9 mouse cellular contexts compared by ENCODE assay signal in the genomic region with DNA sequence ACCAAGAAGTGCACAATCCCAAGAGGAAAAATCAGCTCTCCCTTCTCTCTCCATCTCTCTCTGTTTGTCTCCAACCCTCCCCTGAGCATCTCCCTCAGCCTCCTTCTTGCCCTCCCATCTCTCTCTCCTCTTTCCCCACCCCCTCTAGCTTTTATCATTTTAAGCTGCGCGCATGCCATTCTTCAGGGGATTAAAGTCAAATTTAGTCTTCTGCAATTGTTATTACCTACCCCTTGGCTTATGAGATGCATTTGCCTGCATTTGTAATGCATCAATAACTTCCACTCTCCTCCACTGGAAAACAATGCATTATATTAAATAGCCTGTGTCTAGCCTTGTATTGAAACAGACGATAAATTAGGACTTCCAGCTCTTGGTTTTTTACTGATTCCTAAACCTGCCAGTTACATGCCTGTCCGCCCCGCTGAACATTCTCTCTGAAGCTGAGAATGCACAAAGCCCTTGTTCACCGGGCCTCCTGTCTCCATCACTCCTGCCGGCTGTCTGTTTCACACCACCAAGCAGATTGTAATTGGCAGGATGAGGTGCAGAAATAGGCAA.
A peak's percentile ranks its signal among the peaks of the same experiment; 100 is the strongest.
DNase-seq lines count a peak whose midpoint lies in the region; ATAC-seq and TF ChIP-seq lines count a peak whose summit lies in the region.
"Had no signal": no experiment of that assay in that cellular context is flagged by ENCODE, and none has a peak within 500 bp of the region (broad histone marks: within the 10 kb centered on the region; RNA-seq: fewer than 3 reads in every experiment).

No protein-coding gene starts in this region.

- no peak for TF ChIP-seq POLR2A in cortical plate, adult 2 months (IDR thresholded peaks at IDR 0.05; ENCODE audit: extremely low read depth, insufficient read depth, low read length)

- H3K9ac ChIP-seq in hindbrain, postnatal 0 days (replicated peaks; ENCODE audit: low read length): no peak overlapping the region
- H3K9ac ChIP-seq in neural tube, embryonic 14.5 days (replicated peaks; ENCODE audit: low read depth, low read length): 0 out of 2 replicates have a peak overlapping the region, but pooled peaks have one; percentile 22

- DNase-seq in frontal cortex, postnatal 10 days (ENCODE audit: low spot score in 2 of 2): no peak
- DNase-seq in hindbrain, postnatal 0 days (ENCODE audit: low spot score): peak; percentile 75
- no peak for DNase-seq in urinary bladder, postnatal 25 days (ENCODE audit: low spot score)
- DNase-seq in urinary bladder, postnatal 10 days (ENCODE audit: low spot score): no peak

- no peak for TF ChIP-seq CTCF in cortical plate, adult 2 months (IDR thresholded peaks at IDR 0.05; ENCODE audit: extremely low read depth, insufficient read depth, low read length)
- TF ChIP-seq CTCF in hindbrain, postnatal 0 days (IDR thresholded peaks at IDR 0.05; ENCODE audit: low read depth): no peak

- H3K9me3 ChIP-seq in hindbrain, postnatal 0 days (ENCODE audit: low read length): no peaks in the 10 kb centered on the region
- no peaks in the 10 kb centered on the region for H3K9me3 ChIP-seq in neural tube, embryonic 14.5 days (ENCODE audit: control insufficient read depth, low read length)

- H3K27ac ChIP-seq in cortical plate, adult 2 months (ENCODE audit: insufficient read depth, low read length): peak overlapping the region; percentile 68
- peak overlapping the region; percentile 78 for H3K27ac ChIP-seq in hindbrain, postnatal 0 days
- H3K27ac ChIP-seq in neural tube, embryonic 14.5 days (ENCODE audit: low read depth, low read length): peak overlapping the region; percentile 84

- no peaks in the 10 kb centered on the region for H3K27me3 ChIP-seq in hindbrain, postnatal 0 days (ENCODE audit: insufficient read depth, low read length)
- H3K27me3 ChIP-seq in neural tube, embryonic 14.5 days (ENCODE audit: control insufficient read depth, insufficient read depth, low read length): no peaks in the 10 kb centered on the region

- peaks cover 12% of the 10 kb centered on the region for H3K4me1 ChIP-seq in cortical plate, adult 2 months (ENCODE audit: control insufficient read depth, insufficient read depth, low read length)
- peaks cover 7% of the 10 kb centered on the region; the same call in 1 of the 2 replicates for H3K4me1 ChIP-seq in hindbrain, postnatal 0 days (ENCODE audit: insufficient read depth, low read length)
- peaks cover 16% of the 10 kb centered on the region for H3K4me1 ChIP-seq in neural tube, embryonic 14.5 days (ENCODE audit: control insufficient read depth, insufficient read depth, low read length)

- H3K4me2 ChIP-seq in hindbrain, postnatal 0 days (ENCODE audit: low read depth, low read length): no peak overlapping the region
- H3K4me2 ChIP-seq in neural tube, embryonic 14.5 days (ENCODE audit: low read depth, low read length): no peak overlapping the region

- no peaks in the 10 kb centered on the region for H3K36me3 ChIP-seq in hindbrain, postnatal 0 days (ENCODE audit: insufficient read depth, low read length)
- no peaks in the 10 kb centered on the region for H3K36me3 ChIP-seq in neural tube, embryonic 14.5 days (ENCODE audit: control insufficient read depth, insufficient read depth, low read length)

- WGBS in hindbrain, postnatal 0 days: 17% methylated on average over 7 of the region's 7 CpGs
- WGBS in neural tube, embryonic 14.5 days: 14% methylated on average over 7 of the region's 7 CpGs

- H3K4me3 ChIP-seq in cortical plate, adult 2 months (ENCODE audit: insufficient read depth, low read length): no peak overlapping the region
- no peak overlapping the region for H3K4me3 ChIP-seq in hindbrain, postnatal 0 days (ENCODE audit: low read length)
- no peak overlapping the region for H3K4me3 ChIP-seq in neural tube, embryonic 14.5 days (ENCODE audit: low read depth, low read length)

- peak; percentile 20; the same call in 1 of the 2 replicates for ATAC-seq in frontal cortex, adult (ENCODE audit: low TSS enrichment)
- peak; percentile 78 for ATAC-seq in hindbrain, postnatal 0 days
- peak; percentile 77 for ATAC-seq in neural tube, embryonic 14.5 days (ENCODE audit: low read depth)
- ATAC-seq in monocyte, adult 5-6 weeks (replicated peaks; ENCODE audit: insufficient number of reproducible peaks, low FRiP score, low TSS enrichment, poor library complexity, severe bottlenecking): no peak
- ATAC-seq: inflammation-experienced regulatory T-cells, adult 6 months had no signal
